Mouse (Mus musculus) neural tube, embryonic 12.5 days (tissue): Measurements from ENCODE around the gene Noa1. TPM values are rescaled to one million over a fixed set of nuclear protein-coding genes. Genes with fewer than 3 reads are reported as not detected.

Experiments
- ATAC-seq: fragments of 200-750 bp; cut with Nextera tagmentation; 2 replicates; pipeline ENCODE4 v1.8.0; 2017; ENCODE audit warnings: low read depth, mild to moderate bottlenecking, moderate TSS enrichment, moderate library complexity; ENCODE audit not compliant: low FRiP score
- H3K27ac ChIP-seq: fragments of 300-500 bp; sonication (generic); 2 replicates; pipeline ENCODE4 v1.5.1; 2016
- H3K27me3 ChIP-seq: fragments of 300-500 bp; sonication (generic); replicated peaks from 2 replicates; pipeline ENCODE4 v1.6.1; 2016; ENCODE audit warnings: mild to moderate bottlenecking
- H3K36me3 ChIP-seq: fragments of 300-500 bp; sonication (generic); 2 replicates; pipeline ENCODE4 v1.6.1; 2016; ENCODE audit warnings: mild to moderate bottlenecking
- H3K4me1 ChIP-seq: fragments of 300-500 bp; sonication (generic); 2 replicates; pipeline ENCODE4 v1.6.1; 2016
- H3K4me2 ChIP-seq: fragments of 300-500 bp; sonication (generic); replicated peaks from 2 replicates; pipeline ENCODE4 v1.6.1; 2016; ENCODE audit warnings: mild to moderate bottlenecking
- H3K4me3 ChIP-seq: fragments of 300-500 bp; sonication (generic); 2 replicates; pipeline ENCODE4 v1.5.1; 2016
- H3K9ac ChIP-seq: fragments of 300-500 bp; sonication (generic); 2 replicates; pipeline ENCODE4 v1.6.1; 2016; ENCODE audit warnings: mild to moderate bottlenecking
- H3K9me3 ChIP-seq: fragments of 300-500 bp; sonication (generic); 2 replicates; pipeline ENCODE4 v1.6.1; 2016; ENCODE audit warnings: mild to moderate bottlenecking
- WGBS: fragments of 180-500 bp; shearing (Covaris S2); methylation state at CpG from one replicate; pipeline ENCODE4 v1.1.7; 2016; 5-methylcytosine and 5-hydroxymethylcytosine counted together
- polyA plus RNA-seq: library from polyadenylated mRNA; unstranded; fragments of >200 nt; fragmentation: Nextera tagmentation; extraction: Ambion mirVana; gene quantifications from 2 replicates; pipeline ENCODE4 v1.2.1, GENCODE M21; 2016

The Noa1 gene
- polyA plus RNA-seq: 37.6 and 38.6 TPM in 2 replicates

- peak within 1 kb of the TSS; percentile 98 for H3K4me2 ChIP-seq
- under 1% methylated on average over 85 of the region's 85 CpGs for WGBS
- H3K9me3 ChIP-seq: no peaks in the 10 kb centered on the region
- ATAC-seq: peak; percentile 97
- peak within 1 kb of the TSS; percentile 90 for H3K4me3 ChIP-seq
- peak within 1 kb of the TSS; percentile 84 for H3K27ac ChIP-seq
- peak within 1 kb of the TSS; percentile 85 for H3K9ac ChIP-seq
- H3K27me3 ChIP-seq: no peaks in the 10 kb centered on the region
- peaks cover 24% of the 10 kb centered on the region for H3K4me1 ChIP-seq
- peaks cover 38% of the 10 kb centered on the region for H3K36me3 ChIP-seq
These were observed at the start of gene Noa1, which contains the start of gene Polr2b for GRCm38 (mm10) chr5:77309924-77310772. TSS of gene Noa1 (minus strand) at chr5:77310084. TSS of gene Polr2b (plus strand) at chr5:77310147.

- H3K4me1 ChIP-seq: peaks cover 10% of the 10 kb centered on the region; the same call in 1 of the 2 replicates
- H3K4me2 ChIP-seq: peak overlapping the region; percentile 59
- ATAC-seq: peak; percentile 52
- peak overlapping the region; percentile 29 for H3K4me3 ChIP-seq
- no peak overlapping the region for H3K27ac ChIP-seq
- no peaks in the 10 kb centered on the region for H3K36me3 ChIP-seq
- no peaks in the 10 kb centered on the region for H3K9me3 ChIP-seq
- H3K9ac ChIP-seq: no peak overlapping the region
- 2% methylated on average over 10 of the region's 10 CpGs for WGBS
- no peaks in the 10 kb centered on the region for H3K27me3 ChIP-seq
These were observed 48.5 kb upstream of the Noa1 start for GRCm38 (mm10) chr5:77358347-77358746.

GRCm38 (mm10) chr5:77357405-77358149, 47.7 kb upstream of the Noa1 start:
- ATAC-seq: peak; percentile 63
- H3K4me2 ChIP-seq: peak overlapping the region; percentile 59
- H3K4me3 ChIP-seq: peak overlapping the region; percentile 29
- WGBS: 16% methylated on average over 22 of the region's 22 CpGs
- no peaks in the 10 kb centered on the region for H3K27me3 ChIP-seq
- H3K9ac ChIP-seq: 0 out of 2 replicates have a peak overlapping the region, but pooled peaks have one; percentile 35
- H3K36me3 ChIP-seq: no peaks in the 10 kb centered on the region
- H3K27ac ChIP-seq: no peak overlapping the region
- peaks cover 10% of the 10 kb centered on the region; the same call in 1 of the 2 replicates for H3K4me1 ChIP-seq
- no peaks in the 10 kb centered on the region for H3K9me3 ChIP-seq

GRCm38 (mm10) chr5:77355307-77356265, 45.7 kb upstream of the Noa1 start:
- Histone ChIP-seq H3K9me3 (no peaks in the 10 kb centered on the region), H3K4me3 (no peak overlapping the region), H3K4me1 (peaks cover 10% of the 10 kb centered on the region; the same call in 1 of the 2 replicates), H3K9ac (no peak overlapping the region), H3K36me3 (peaks cover 1% of the 10 kb centered on the region), H3K27ac (no peak overlapping the region), H3K27me3 (no peaks in the 10 kb centered on the region), H3K4me2 (no peak overlapping the region)
- ATAC-seq: no peak
- 85% methylated on average over 19 of the region's 19 CpGs for WGBS

GRCm38 (mm10) chr5:77354361-77354787, 44.5 kb upstream of the Noa1 start:
- H3K27ac ChIP-seq: no peak overlapping the region
- peak; percentile 42 for ATAC-seq
- H3K9ac ChIP-seq: 0 out of 2 replicates have a peak overlapping the region, but pooled peaks have one; percentile 21
- 6% methylated on average over 16 of the region's 16 CpGs for WGBS
- H3K4me1 ChIP-seq: peaks cover 10% of the 10 kb centered on the region; the same call in 1 of the 2 replicates
- no peak overlapping the region for H3K4me3 ChIP-seq
- no peaks in the 10 kb centered on the region for H3K9me3 ChIP-seq
- no peaks in the 10 kb centered on the region for H3K27me3 ChIP-seq
- H3K36me3 ChIP-seq: peaks cover 11% of the 10 kb centered on the region
- peak overlapping the region; percentile 53 for H3K4me2 ChIP-seq

GRCm38 (mm10) chr5:77351691-77352090, 41.8 kb upstream of the Noa1 start:
- ATAC-seq: no peak
- no peak overlapping the region for H3K4me2 ChIP-seq
- H3K36me3 ChIP-seq: peaks cover 34% of the 10 kb centered on the region
- no peak overlapping the region for H3K27ac ChIP-seq
- H3K4me1 ChIP-seq: 0 out of 2 replicates have a peak, but pooled peaks cover 4% of the 10 kb centered on the region
- 84% methylated on average over 9 of the region's 9 CpGs for WGBS
- H3K9ac ChIP-seq: no peak overlapping the region
- no peaks in the 10 kb centered on the region for H3K9me3 ChIP-seq
- no peak overlapping the region for H3K4me3 ChIP-seq
- H3K27me3 ChIP-seq: no peaks in the 10 kb centered on the region

- H3K9ac ChIP-seq: no peak overlapping the region
- no peak for ATAC-seq
- H3K27ac ChIP-seq: no peak overlapping the region
- no peak overlapping the region for H3K4me3 ChIP-seq
- no peak overlapping the region for H3K4me2 ChIP-seq
- 93% methylated on average over 15 of the region's 15 CpGs for WGBS
- 0 out of 2 replicates have a peak, but pooled peaks cover 4% of the 10 kb centered on the region for H3K4me1 ChIP-seq
- no peaks in the 10 kb centered on the region for H3K9me3 ChIP-seq
- H3K36me3 ChIP-seq: peaks cover 46% of the 10 kb centered on the region
- no peaks in the 10 kb centered on the region for H3K27me3 ChIP-seq
These were observed 40.2 kb upstream of the Noa1 start for GRCm38 (mm10) chr5:77349971-77350658.

GRCm38 (mm10) chr5:77348901-77349300, 39.0 kb upstream of the Noa1 start:
- no peak overlapping the region for H3K27ac ChIP-seq
- WGBS: 98% methylated on average over 8 of the region's 8 CpGs
- no peaks in the 10 kb centered on the region for H3K27me3 ChIP-seq
- H3K9me3 ChIP-seq: no peaks in the 10 kb centered on the region
- H3K36me3 ChIP-seq: peaks cover 56% of the 10 kb centered on the region
- no peak overlapping the region for H3K4me2 ChIP-seq
- H3K4me1 ChIP-seq: no peaks in the 10 kb centered on the region
- no peak overlapping the region for H3K9ac ChIP-seq
- no peak overlapping the region for H3K4me3 ChIP-seq
- no peak for ATAC-seq

GRCm38 (mm10) chr5:77340033-77340432, 30.1 kb upstream of the Noa1 start:
- no peak for ATAC-seq
- Histone ChIP-seq H3K4me2 (no peak overlapping the region), H3K27me3 (no peaks in the 10 kb centered on the region), H3K36me3 (peaks cover 86% of the 10 kb centered on the region), H3K9ac (no peak overlapping the region), H3K4me1 (no peaks in the 10 kb centered on the region), H3K9me3 (no peaks in the 10 kb centered on the region), H3K27ac (no peak overlapping the region), H3K4me3 (no peak overlapping the region)
- WGBS: 95% methylated on average over 4 of the region's 4 CpGs

- Histone ChIP-seq H3K4me3 (no peak overlapping the region), H3K27me3 (no peaks in the 10 kb centered on the region), H3K4me2 (no peak overlapping the region), H3K4me1 (no peaks in the 10 kb centered on the region), H3K36me3 (peaks cover 85% of the 10 kb centered on the region), H3K9me3 (no peaks in the 10 kb centered on the region), H3K27ac (no peak overlapping the region), H3K9ac (no peak overlapping the region)
- ATAC-seq: no peak
- WGBS: 79% methylated on average over 5 of the region's 5 CpGs
These were observed 20.3 kb upstream of the Noa1 start for GRCm38 (mm10) chr5:77330154-77330553.

- no peak overlapping the region for H3K9ac ChIP-seq
- H3K27ac ChIP-seq: no peak overlapping the region
- no peaks in the 10 kb centered on the region for H3K9me3 ChIP-seq
- no peaks in the 10 kb centered on the region for H3K4me1 ChIP-seq
- peaks cover 90% of the 10 kb centered on the region for H3K36me3 ChIP-seq
- H3K4me3 ChIP-seq: no peak overlapping the region
- H3K27me3 ChIP-seq: no peaks in the 10 kb centered on the region
- no peak overlapping the region for H3K4me2 ChIP-seq
- ATAC-seq: no peak
- 71% methylated on average over 1 of the region's 1 CpGs for WGBS
These were observed 15.1 kb upstream of the Noa1 start for GRCm38 (mm10) chr5:77324936-77325335.
